Mouse (Mus musculus) kidney, adult 9 months (tissue): ENCODE results near the gene Fbxo17.

ENCODE experiments used
- DNase-seq: peaks from one replicate; pipeline ENCODE4 v3.0.0; 2022

Fbxo17 gene

DNA sequence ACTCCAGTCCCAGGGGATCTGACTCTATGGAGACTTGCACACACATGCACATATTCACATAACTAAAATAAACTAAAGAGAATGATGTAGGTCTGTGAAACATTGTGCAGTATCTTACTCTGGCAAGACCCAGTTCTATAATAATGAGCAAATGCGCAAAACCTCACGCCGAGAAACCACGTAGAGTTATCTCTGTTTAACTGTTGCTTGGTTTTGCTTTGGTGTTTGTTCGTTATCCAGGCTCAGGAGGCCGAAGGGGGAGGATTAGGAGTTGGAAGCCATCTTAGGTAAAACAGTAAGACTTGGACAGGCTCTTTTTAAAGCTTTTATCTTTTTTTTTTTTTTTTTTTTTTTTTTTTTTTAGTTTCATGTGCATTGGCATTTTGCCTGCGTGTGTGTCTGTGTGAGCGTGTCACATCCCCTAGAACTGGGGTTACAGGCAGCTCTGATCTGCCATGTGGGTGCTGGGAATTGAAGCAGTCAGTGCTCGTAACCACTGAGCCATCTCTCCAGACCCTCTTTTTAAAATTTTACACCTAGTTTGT, 52.9 kb downstream of the Fbxo17 start:
- no peak for DNase-seq

DNA sequence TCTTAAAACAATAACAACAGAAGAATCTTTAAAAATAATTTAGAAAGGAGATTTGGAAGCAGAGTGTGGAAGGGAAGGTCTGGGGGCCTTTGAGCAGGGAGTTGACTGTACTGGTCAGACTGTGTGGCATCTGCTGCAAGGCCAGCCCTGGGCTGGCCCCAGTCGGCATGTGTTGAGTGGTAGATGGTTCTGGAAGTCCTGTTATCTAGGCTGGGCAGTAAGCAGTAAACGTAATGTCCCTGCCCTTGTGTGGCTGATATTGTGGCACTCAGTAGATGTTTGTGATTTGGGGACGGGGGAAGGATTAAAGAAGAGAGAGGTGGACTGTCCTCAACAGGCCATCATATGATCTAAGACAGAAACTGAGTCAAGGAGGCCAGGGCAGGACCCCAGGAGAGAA, 53.7 kb downstream of the Fbxo17 start:
- DNase-seq, result no peak

DNA sequence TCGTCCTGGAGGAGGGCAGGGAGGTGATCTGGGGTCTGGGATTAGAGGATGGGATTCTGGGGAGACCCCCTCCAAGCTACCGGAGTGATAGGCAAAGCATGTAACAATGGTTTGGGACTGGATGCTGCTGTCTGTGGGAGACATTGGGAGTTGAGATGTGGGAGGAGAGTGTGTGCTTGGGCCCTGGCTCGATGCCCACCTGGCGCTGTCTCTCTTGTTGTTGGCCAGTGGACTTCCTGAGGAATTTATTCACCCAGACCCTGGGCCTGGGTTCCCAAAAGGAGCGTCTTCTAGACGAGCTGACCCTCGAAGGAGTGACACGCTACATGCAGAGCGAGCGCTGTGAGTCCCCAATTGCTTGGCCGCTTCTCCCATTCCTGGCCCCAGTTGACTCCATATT, 55.3 kb downstream of the Fbxo17 start:
- no peak for DNase-seq

DNA sequence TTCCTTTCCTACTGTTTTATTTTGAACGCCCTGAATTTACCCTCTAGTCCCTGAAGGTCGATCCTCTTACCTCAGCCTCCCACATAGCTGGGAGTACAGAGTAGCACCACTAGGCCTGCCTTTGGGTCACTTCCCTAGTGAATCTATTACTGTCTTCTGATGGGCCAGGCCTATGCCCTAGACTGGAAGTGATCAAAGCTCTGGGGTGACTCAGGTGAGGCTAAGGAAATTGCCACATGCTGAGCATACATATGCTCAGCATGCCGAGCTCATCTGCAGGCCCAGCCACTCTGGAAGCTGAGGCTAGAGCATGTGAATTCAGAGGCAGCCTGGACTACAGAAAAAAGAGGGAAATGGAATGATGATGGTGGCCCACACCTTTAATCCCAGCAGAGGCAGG, 56.6 kb downstream of the Fbxo17 start:
- DNase-seq, result no peak

DNA sequence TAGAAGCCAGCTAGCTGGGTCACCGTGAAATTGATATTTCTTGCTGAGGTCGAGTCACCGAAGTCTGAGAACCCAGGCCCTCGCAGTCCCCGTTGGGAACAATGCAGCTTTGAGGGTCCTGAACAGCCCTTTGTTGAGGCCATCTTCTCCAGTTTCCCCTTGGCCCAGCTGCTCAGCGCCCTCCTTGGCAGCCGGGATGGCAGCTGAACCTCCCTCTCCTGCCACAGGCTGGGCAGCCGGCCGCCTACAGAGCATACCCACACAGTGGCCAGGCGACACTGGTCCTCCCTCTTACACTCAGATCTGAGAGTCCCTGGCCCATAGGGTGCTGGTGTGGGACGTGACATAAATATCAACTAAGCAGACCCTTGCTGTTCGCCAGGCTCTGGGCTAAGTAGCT, 57.6 kb downstream of the Fbxo17 start:
- no peak for DNase-seq

DNA sequence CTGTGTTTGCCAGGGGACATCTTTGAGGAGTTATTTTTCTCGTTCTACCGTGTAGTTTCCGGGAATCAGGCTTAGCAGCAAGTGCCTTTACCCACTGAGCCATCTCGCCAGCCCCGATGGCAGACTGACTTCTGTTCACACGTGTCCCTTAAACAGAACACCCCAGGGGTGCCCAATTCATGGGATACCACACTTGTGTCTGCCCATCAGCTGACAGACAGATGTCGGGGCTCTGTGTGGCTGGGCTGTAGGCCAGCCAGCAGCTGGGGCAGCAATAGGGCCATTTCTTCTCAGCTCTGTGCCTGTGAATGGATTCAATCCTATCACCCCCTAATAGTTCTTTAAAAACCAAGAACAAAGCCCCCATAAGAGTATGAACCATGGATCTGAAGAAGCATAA, 58.5 kb downstream of the Fbxo17 start:
- DNase-seq, result no peak

DNA sequence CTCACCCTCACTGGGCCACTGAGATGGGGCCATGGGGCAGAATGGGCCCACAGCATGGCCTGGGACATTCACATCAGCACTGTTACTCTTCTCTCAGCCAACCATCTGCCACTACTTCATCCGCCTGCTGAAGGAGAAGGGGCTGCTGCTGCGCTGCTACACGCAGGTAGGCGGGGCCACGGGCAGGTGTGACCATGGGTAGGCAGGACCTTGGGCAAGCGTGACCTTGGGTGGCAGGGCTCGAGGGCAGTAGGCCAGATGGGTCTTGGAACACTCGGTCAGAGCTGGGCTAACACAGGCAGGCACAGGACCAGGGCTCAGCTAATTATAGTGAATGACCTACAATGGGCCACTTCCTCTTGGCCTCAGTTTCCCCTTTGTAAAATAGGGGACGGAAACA, 62.2 kb downstream of the Fbxo17 start:
- DNase-seq, result no peak

DNA sequence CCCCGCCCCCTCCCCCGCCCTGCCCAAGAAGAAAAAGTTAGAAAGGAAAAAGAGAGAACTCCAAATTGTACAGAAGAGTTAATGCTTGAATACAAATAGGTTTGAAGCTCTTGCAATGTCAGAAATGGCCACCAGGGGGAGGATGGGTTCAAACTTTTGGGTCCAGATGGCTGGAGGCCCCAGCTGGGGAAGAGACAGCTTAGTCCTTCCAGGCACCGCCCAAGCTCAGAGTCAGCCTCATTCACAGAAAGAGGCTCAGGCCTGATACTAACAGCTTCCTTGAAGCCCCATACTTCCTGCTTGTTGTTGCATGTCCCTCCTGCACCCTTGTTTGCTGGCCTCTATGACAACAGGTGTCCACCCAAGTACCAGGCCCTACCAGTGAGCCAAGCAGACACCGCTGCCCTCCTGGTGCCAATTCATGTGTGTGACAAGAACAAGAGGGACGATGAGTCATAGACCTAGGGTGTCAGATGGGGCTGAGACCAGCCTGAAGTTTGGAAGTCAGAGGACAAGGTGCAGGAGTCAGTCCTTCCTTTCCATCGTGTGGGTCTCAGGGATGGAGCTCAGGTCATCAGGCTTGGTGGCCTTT, 63.6 kb downstream of the Fbxo17 start:
- peak; percentile 88 for DNase-seq

DNA sequence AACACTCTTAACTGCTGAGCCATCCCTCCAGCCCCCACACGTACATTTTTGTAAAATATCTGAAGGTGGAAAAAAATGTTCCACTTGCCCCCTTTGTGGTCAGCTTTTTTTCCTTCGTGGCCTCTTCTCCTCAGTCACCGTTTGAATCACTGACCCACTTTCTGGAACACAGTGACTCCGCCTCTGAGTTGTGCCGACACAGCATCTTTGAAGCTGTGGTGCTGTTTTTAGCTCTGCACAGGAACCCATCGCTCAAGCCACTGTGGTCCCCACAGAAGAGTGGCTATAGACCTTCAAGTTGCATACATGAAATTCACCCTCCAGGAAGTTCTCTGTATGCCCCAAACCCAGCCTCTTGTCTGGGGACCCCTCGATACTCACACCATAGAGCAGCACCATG, 64.3 kb downstream of the Fbxo17 start:
- DNase-seq, result no peak

DNA sequence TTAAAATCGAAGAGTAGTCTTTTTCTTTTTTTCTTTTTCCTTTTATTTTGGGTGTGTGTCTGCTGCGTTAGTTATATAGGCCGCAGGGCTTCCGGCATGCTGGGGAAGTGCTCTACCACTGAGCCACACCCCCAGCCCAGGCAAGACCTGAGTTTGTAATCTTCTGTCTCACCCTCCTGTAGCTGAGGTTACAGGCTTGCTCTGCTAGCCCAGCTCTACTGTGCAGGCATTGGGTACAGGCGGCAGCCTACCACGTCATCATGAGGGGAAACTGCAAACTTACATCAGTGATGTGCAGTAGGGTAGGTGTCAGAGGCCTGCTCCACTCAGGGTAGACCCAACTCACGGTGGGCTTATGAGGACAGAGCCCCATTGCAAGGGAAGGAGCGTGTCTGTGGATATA, 64.7 kb downstream of the Fbxo17 start:
- no peak for DNase-seq

DNA sequence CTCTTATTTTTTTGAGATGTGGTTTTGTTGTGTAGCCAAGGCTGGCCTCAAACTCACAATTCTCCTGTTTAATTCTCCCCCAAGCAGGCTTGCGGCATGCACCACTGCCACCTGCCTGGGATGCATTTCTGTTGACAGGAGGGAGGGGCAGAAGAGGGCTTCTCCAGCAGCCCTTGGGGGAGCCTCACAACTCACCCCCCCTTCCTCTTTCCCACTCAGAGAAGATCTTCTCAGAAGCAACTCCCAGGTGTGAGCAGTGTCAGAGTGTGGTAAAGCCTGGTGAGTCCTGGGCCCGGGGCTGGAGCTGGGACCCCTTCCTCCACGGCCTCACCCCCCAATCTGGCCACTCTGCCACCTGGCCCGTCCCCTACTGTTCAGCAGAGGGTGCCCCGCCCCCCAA, 68.6 kb downstream of the Fbxo17 start:
- DNase-seq, result no peak
